Mouse (Mus musculus) limb, embryonic 12.5 days (tissue): ENCODE results near the gene Itpr1. TPM values are rescaled to one million over a fixed set of nuclear protein-coding genes. Genes with fewer than 3 reads are reported as not detected.

Experiments
- ATAC-seq: fragments of 200-750 bp; cut with Nextera tagmentation; 2 replicates; pipeline ENCODE4 v1.8.0; 2017; ENCODE audit warnings: low read depth, moderate TSS enrichment; ENCODE audit not compliant: insufficient number of reproducible peaks, insufficient read depth, low FRiP score, low TSS enrichment
- H3K27ac ChIP-seq: fragments of 300-500 bp; sonication (generic); 2 replicates; pipeline ENCODE4 v1.5.1; 2016; ENCODE audit warnings: mild to moderate bottlenecking, moderate library complexity
- H3K27me3 ChIP-seq: fragments of 300-500 bp; sonication (generic); 2 replicates; pipeline ENCODE4 v1.6.1; 2016; ENCODE audit warnings: mild to moderate bottlenecking, moderate library complexity
- H3K36me3 ChIP-seq: fragments of 300-500 bp; sonication (generic); 2 replicates; pipeline ENCODE4 v1.6.1; 2016; ENCODE audit warnings: mild to moderate bottlenecking, moderate library complexity
- H3K4me1 ChIP-seq: fragments of 300-500 bp; sonication (generic); replicated peaks from 2 replicates; pipeline ENCODE4 v1.6.1; 2016
- H3K4me2 ChIP-seq: fragments of 300-500 bp; sonication (generic); 2 replicates; pipeline ENCODE4 v1.6.1; 2016; ENCODE audit warnings: mild to moderate bottlenecking, moderate library complexity
- H3K4me3 ChIP-seq: fragments of 300-500 bp; sonication (generic); replicated peaks from 2 replicates; pipeline ENCODE4 v1.5.1; 2016; ENCODE audit warnings: mild to moderate bottlenecking
- H3K9ac ChIP-seq: fragments of 300-500 bp; sonication (generic); replicated peaks from 2 replicates; pipeline ENCODE4 v1.6.1; 2016; ENCODE audit warnings: mild to moderate bottlenecking, moderate library complexity
- H3K9me3 ChIP-seq: fragments of 300-500 bp; sonication (generic); 2 replicates; pipeline ENCODE4 v1.6.1; 2016; ENCODE audit warnings: mild to moderate bottlenecking, moderate library complexity
- WGBS: fragments of 180-500 bp; shearing (Covaris S2); methylation state at CpG from one replicate; pipeline ENCODE4 v1.1.7; 2016; 5-methylcytosine and 5-hydroxymethylcytosine counted together
- polyA plus RNA-seq: library from polyadenylated mRNA; unstranded; fragments of >200 nt; fragmentation: Nextera tagmentation; extraction: Ambion mirVana; gene quantifications from 2 replicates; pipeline ENCODE4 v1.2.1, GENCODE M21; 2016

Itpr1 gene
- polyA plus RNA-seq: 10.4 and 11.1 TPM in 2 replicates

- WGBS: under 1% methylated on average over 26 of the region's 27 CpGs
- H3K4me1 ChIP-seq: peaks cover 20% of the 10 kb centered on the region
- no peaks in the 10 kb centered on the region for H3K27me3 ChIP-seq
- H3K4me3 ChIP-seq: peak within 1 kb of the TSS; percentile 72
- peak; percentile 100 for ATAC-seq
- H3K4me2 ChIP-seq: peak within 1 kb of the TSS; percentile 78
- peak within 1 kb of the TSS; percentile 62 for H3K9ac ChIP-seq
- peak within 1 kb of the TSS; percentile 67 for H3K27ac ChIP-seq
- H3K9me3 ChIP-seq: no peaks in the 10 kb centered on the region
- H3K36me3 ChIP-seq: no peaks in the 10 kb centered on the region
Observed at GRCm38 (mm10) chr6:108212881-108213295, at the start of gene Itpr1. Gene Itpr1, plus strand, starts transcription at chr6:108213096.

- no peak for ATAC-seq
- H3K36me3 ChIP-seq: no peaks in the 10 kb centered on the region
- no peaks in the 10 kb centered on the region for H3K27me3 ChIP-seq
- WGBS: 74% methylated on average over 5 of the region's 5 CpGs
- no peak overlapping the region for H3K4me2 ChIP-seq
- no peak overlapping the region for H3K9ac ChIP-seq
- no peak overlapping the region for H3K4me3 ChIP-seq
- H3K9me3 ChIP-seq: no peaks in the 10 kb centered on the region
- no peak overlapping the region for H3K27ac ChIP-seq
- H3K4me1 ChIP-seq: peaks cover 5% of the 10 kb centered on the region; the same call in 1 of the 2 replicates
Observed at GRCm38 (mm10) chr6:108164935-108165334, 48.0 kb upstream of the Itpr1 start.

GRCm38 (mm10) chr6:108165598-108165997 lies 47.3 kb upstream of the Itpr1 start:
- Histone ChIP-seq H3K27ac (no peak overlapping the region), H3K4me2 (no peak overlapping the region), H3K4me3 (no peak overlapping the region), H3K9me3 (no peaks in the 10 kb centered on the region), H3K27me3 (no peaks in the 10 kb centered on the region), H3K9ac (no peak overlapping the region), H3K4me1 (peaks cover 5% of the 10 kb centered on the region; the same call in 1 of the 2 replicates), H3K36me3 (no peaks in the 10 kb centered on the region)
- no peak for ATAC-seq
- WGBS: 78% methylated on average over 2 of the region's 2 CpGs

- no peaks in the 10 kb centered on the region; the same call in 1 of the 2 replicates for H3K9me3 ChIP-seq
- ATAC-seq: no peak
- no peak overlapping the region for H3K9ac ChIP-seq
- no peak overlapping the region for H3K4me3 ChIP-seq
- peaks cover 11% of the 10 kb centered on the region; the same call in 1 of the 2 replicates for H3K36me3 ChIP-seq
- 71% methylated on average over 7 of the region's 7 CpGs for WGBS
- no peak overlapping the region for H3K4me2 ChIP-seq
- H3K4me1 ChIP-seq: no peaks in the 10 kb centered on the region
- H3K27me3 ChIP-seq: no peaks in the 10 kb centered on the region
- H3K27ac ChIP-seq: no peak overlapping the region
Observed at GRCm38 (mm10) chr6:108167946-108168680, 44.8 kb upstream of the Itpr1 start.

- 88% methylated on average over 6 of the region's 6 CpGs for WGBS
- ATAC-seq: no peak
Observed at GRCm38 (mm10) chr6:108168723-108169122, 44.2 kb upstream of the Itpr1 start.

GRCm38 (mm10) chr6:108169466-108169865 lies 43.4 kb upstream of the Itpr1 start:
- ATAC-seq: no peak
- H3K27ac ChIP-seq: no peak overlapping the region
- H3K4me1 ChIP-seq: no peaks in the 10 kb centered on the region
- peaks cover 18% of the 10 kb centered on the region; the same call in 1 of the 2 replicates for H3K36me3 ChIP-seq
- H3K9ac ChIP-seq: no peak overlapping the region
- no peak overlapping the region for H3K4me2 ChIP-seq
- 92% methylated on average over 3 of the region's 3 CpGs for WGBS
- no peaks in the 10 kb centered on the region; the same call in 1 of the 2 replicates for H3K9me3 ChIP-seq
- H3K27me3 ChIP-seq: no peaks in the 10 kb centered on the region
- H3K4me3 ChIP-seq: no peak overlapping the region

More at GRCm38 (mm10) chr6:108168723-108169122, 44.2 kb upstream of the Itpr1 start:
- Histone ChIP-seq H3K4me1 (no peaks in the 10 kb centered on the region), H3K9me3 (no peaks in the 10 kb centered on the region; the same call in 1 of the 2 replicates), H3K4me2 (no peak overlapping the region), H3K9ac (no peak overlapping the region), H3K36me3 (peaks cover 17% of the 10 kb centered on the region; the same call in 1 of the 2 replicates), H3K27me3 (no peaks in the 10 kb centered on the region), H3K27ac (no peak overlapping the region), H3K4me3 (no peak overlapping the region)

GRCm38 (mm10) chr6:108172219-108172618 lies 40.7 kb upstream of the Itpr1 start:
- no peak for ATAC-seq
- no peak overlapping the region for H3K4me2 ChIP-seq
- 89% methylated on average over 1 of the region's 1 CpGs for WGBS
- H3K27me3 ChIP-seq: no peaks in the 10 kb centered on the region
- H3K9ac ChIP-seq: no peak overlapping the region
- no peaks in the 10 kb centered on the region; the same call in 1 of the 2 replicates for H3K9me3 ChIP-seq
- H3K36me3 ChIP-seq: peaks cover 21% of the 10 kb centered on the region; the same call in 1 of the 2 replicates
- no peak overlapping the region for H3K4me3 ChIP-seq
- H3K4me1 ChIP-seq: no peaks in the 10 kb centered on the region
- H3K27ac ChIP-seq: no peak overlapping the region

GRCm38 (mm10) chr6:108174181-108174580 lies 38.7 kb upstream of the Itpr1 start:
- Histone ChIP-seq H3K4me2 (no peak overlapping the region), H3K27ac (no peak overlapping the region), H3K4me1 (no peaks in the 10 kb centered on the region), H3K4me3 (no peak overlapping the region), H3K27me3 (no peaks in the 10 kb centered on the region), H3K36me3 (peaks cover 21% of the 10 kb centered on the region; the same call in 1 of the 2 replicates), H3K9me3 (no peaks in the 10 kb centered on the region; the same call in 1 of the 2 replicates), H3K9ac (no peak overlapping the region)
- ATAC-seq: no peak
- WGBS: 90% methylated on average over 3 of the region's 3 CpGs

GRCm38 (mm10) chr6:108179087-108179486 lies 33.8 kb upstream of the Itpr1 start:
- Histone ChIP-seq H3K4me3 (no peak overlapping the region), H3K36me3 (0 out of 2 replicates have a peak, but pooled peaks cover 3% of the 10 kb centered on the region), H3K4me2 (no peak overlapping the region), H3K9me3 (no peaks in the 10 kb centered on the region), H3K4me1 (no peaks in the 10 kb centered on the region), H3K9ac (0 out of 2 replicates have a peak overlapping the region, but pooled peaks have one; percentile 2), H3K27ac (no peak overlapping the region), H3K27me3 (no peaks in the 10 kb centered on the region)
- ATAC-seq: no peak
- 81% methylated on average over 2 of the region's 2 CpGs for WGBS

- Histone ChIP-seq H3K9ac (peak within 1 kb of the TSS; percentile 71), H3K9me3 (no peaks in the 10 kb centered on the region), H3K4me3 (peak within 1 kb of the TSS; percentile 87), H3K4me1 (peaks cover 9% of the 10 kb centered on the region), H3K4me2 (peak within 1 kb of the TSS; percentile 92), H3K27ac (no peak within 1 kb of the TSS), H3K36me3 (no peaks in the 10 kb centered on the region), H3K27me3 (no peaks in the 10 kb centered on the region)
- WGBS: 4% methylated on average over 49 of the region's 49 CpGs
- peak; percentile 88 for ATAC-seq
Observed at GRCm38 (mm10) chr6:108184847-108185684, 27.8 kb upstream of the Itpr1 start, which contains the start of gene Sumf1. Gene Sumf1, minus strand, starts transcription at chr6:108185582.

GRCm38 (mm10) chr6:108185685-108186009 lies 27.2 kb upstream of the Itpr1 start:
- no peak overlapping the region for H3K9ac ChIP-seq

More at GRCm38 (mm10) chr6:108185685-108186009, 27.2 kb upstream of the Itpr1 start:
- H3K27me3 ChIP-seq: no peaks in the 10 kb centered on the region
- no peaks in the 10 kb centered on the region for H3K9me3 ChIP-seq
- no peak; the same call in none of the 2 replicates for ATAC-seq
- H3K4me1 ChIP-seq: peaks cover 9% of the 10 kb centered on the region
- H3K27ac ChIP-seq: no peak overlapping the region
- peak overlapping the region; percentile 87 for H3K4me3 ChIP-seq
- H3K4me2 ChIP-seq: peak overlapping the region; percentile 92
- no peaks in the 10 kb centered on the region for H3K36me3 ChIP-seq
- WGBS: 14% methylated on average over 4 of the region's 4 CpGs
